Mouse (Mus musculus) heart, embryonic 13.5 days (tissue): ENCODE data around the gene Khsrp. TPM values are rescaled to one million over a fixed set of nuclear protein-coding genes. Genes with fewer than 3 reads are reported as not detected.

Experiments
- polyA plus RNA-seq: library from polyadenylated mRNA; unstranded; fragments of >200 nt; fragmentation: Nextera tagmentation; extraction: Ambion mirVana; gene quantifications from 2 replicates; pipeline ENCODE4 v1.2.1, GENCODE M21; 2015

Gene Khsrp
- polyA plus RNA-seq, 1 experiment from 2014 or later: 30.5 TPM

Other genes with a start within 250 kb of the Khsrp start
- gene Rfx2, start 200.5 kb downstream of the Khsrp start, polyA plus RNA-seq: 4.7 and 4.9 TPM in 2 replicates
- gene Acsbg2, start 157.1 kb downstream of the Khsrp start, polyA plus RNA-seq: not detected in 2 replicates
- 0.24 and 0.37 TPM in 2 replicates for gene 1700061G19Rik, start 156.0 kb downstream of the Khsrp start, polyA plus RNA-seq
- gene Mllt1, start 96.1 kb downstream of the Khsrp start, polyA plus RNA-seq: 32.6 and 34.8 TPM in 2 replicates
- gene Acer1, start 49.4 kb downstream of the Khsrp start, polyA plus RNA-seq: 0.06 TPM in 1 of 2 replicates, not detected in the other
- 110 and 125 TPM in 2 replicates for gene Clpp, start 41.2 kb downstream of the Khsrp start, polyA plus RNA-seq
- 45.7 and 56.8 TPM in 2 replicates for gene Alkbh7, start 34.2 kb downstream of the Khsrp start, polyA plus RNA-seq
- gene Pspn, start 31.5 kb downstream of the Khsrp start, polyA plus RNA-seq: 0.35 TPM in 1 of 2 replicates, not detected in the other
- gene Gtf2f1, start 20.2 kb downstream of the Khsrp start, polyA plus RNA-seq: 32.8 and 35.1 TPM in 2 replicates
- gene Gm17949, start 20.1 kb downstream of the Khsrp start, polyA plus RNA-seq: 0.37 and 0.48 TPM in 2 replicates
- gene Slc25a41, start 10.1 kb upstream of the Khsrp start, polyA plus RNA-seq: not detected in 2 replicates
- gene Crb3, start 27.6 kb upstream of the Khsrp start, polyA plus RNA-seq: 2.3 and 2.5 TPM in 2 replicates
- gene Slc25a23, start 28.3 kb upstream of the Khsrp start, polyA plus RNA-seq: 13.2 and 14.0 TPM in 2 replicates
- 1.0 and 1.7 TPM in 2 replicates for gene Dennd1c, start 47.0 kb upstream of the Khsrp start, polyA plus RNA-seq
- 7.9 and 9.7 TPM in 2 replicates for gene Tubb4a, start 56.3 kb upstream of the Khsrp start, polyA plus RNA-seq
- gene Tnfsf9, start 73.8 kb upstream of the Khsrp start, polyA plus RNA-seq: 3.2 and 4.7 TPM in 2 replicates
- gene Cd70, start 118.3 kb upstream of the Khsrp start, polyA plus RNA-seq: not detected in 2 replicates
- 0.13 and 0.28 TPM in 2 replicates for gene Tnfsf14, start 162.7 kb upstream of the Khsrp start, polyA plus RNA-seq
- gene C3, start 196.6 kb upstream of the Khsrp start, polyA plus RNA-seq: 1.6 and 4.0 TPM in 2 replicates
- gene Gpr108, start 216.9 kb upstream of the Khsrp start, polyA plus RNA-seq: 25.5 and 26.4 TPM in 2 replicates
- 35.2 and 39.7 TPM in 2 replicates for gene Trip10, start 217.9 kb upstream of the Khsrp start, polyA plus RNA-seq
- gene Vav1, start 247.6 kb upstream of the Khsrp start, polyA plus RNA-seq: 1.8 and 2.4 TPM in 2 replicates